Mouse (Mus musculus) WW6 (cell line): ENCODE measurements at regions not wholly inside any gene's neighbourhood (a gene's known extent, or its start where the extent isn't known, plus 50 kb on each side); places are given as distances from the start of the nearest gene placed in this dataset.

Source experiments
- DNase-seq: peaks from one replicate; pipeline ENCODE4 v3.0.0-alpha.2; 2013; ENCODE audit warnings: low read depth, low spot score

DNA sequence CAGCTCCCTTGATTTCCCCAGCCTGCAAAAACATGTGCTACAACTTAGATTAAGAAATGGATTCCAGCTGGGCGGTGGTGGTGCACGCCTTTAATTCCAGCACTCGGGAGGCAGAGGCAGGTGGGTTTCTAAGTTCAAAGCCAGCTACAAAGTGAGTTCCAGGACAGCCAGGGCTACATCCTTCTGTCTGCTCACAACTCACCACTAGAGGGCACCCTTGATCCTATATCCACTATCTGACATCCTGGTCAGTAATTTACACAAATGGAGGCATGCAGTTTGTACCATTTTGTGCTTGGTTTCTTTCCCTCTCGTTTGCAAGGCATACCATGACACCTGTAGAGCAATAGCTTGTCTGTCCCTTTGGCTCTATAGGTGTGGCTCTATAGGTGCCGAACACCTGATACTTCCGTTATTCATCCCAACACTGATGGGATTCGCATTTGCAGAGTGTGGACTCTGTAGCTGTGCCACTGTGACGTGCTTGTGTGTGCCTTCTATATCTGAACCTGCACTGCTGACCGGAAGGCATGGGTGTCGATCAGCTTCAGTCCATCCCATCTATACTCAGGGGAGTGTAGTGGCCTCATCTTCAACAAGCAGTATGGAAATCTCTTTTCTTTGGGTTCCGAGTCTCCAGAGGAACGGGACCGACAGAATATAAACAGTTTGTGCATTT is 108.4 kb upstream of the Spata13 start:
- DNase-seq: peak; percentile 39

DNA sequence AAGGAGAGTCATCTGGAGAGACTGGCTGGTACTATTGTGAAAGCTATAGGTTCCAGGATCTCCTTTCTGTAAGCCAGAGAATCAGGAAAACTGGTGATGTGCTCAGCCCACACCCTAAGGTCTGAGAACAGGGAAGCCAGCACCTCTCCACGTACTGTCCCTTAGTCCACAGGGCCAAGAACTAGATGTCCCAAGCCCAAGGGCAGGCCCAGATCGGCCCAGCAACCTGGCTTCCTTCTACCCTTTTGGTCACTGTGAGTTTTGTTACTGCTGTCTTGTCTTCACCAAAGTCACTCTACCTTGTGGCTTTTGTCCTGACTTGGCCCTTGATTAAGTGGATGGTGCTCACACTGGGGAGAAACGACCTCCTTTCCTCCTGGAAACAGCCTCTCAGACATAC is 107.8 kb upstream of the Spata13 start:
- no peak for DNase-seq

DNA sequence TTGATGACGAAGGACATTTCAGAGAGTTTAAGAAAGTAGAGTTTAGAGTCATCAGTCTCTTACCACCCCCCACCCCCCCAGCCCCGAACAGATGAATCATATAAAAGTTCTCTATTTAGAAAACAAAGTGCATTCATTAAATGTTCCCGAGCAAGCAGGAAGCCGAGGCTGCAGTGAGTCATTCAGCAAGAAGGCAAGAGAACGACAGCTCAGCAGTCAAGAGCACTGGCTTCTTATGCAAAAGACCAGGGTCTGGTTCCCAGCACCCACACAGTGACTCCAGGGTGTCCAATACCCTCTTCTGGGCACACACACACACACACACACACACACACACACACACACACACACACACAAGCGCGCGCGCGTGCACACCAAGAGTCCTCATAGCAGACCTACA is 107.0 kb upstream of the Spata13 start:
- no peak for DNase-seq

DNA sequence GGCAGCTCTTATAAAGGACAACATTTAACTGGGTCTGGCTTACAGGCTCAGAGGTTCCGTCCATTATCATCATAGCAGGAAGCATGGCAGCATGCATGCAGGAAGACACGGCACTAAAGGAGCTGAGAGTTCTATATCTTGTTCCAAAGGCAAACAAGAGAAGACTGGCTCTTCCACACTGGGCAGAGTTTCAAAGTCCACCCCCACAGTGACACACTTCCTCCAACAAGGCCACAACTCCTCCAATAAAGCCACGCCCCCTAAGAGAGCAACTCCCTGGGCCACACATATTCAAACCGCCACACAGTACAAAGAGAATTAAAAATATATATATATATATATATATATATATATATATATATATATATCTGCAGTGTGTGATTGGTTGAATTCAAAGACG is 105.8 kb upstream of the Spata13 start:
- no peak for DNase-seq

DNA sequence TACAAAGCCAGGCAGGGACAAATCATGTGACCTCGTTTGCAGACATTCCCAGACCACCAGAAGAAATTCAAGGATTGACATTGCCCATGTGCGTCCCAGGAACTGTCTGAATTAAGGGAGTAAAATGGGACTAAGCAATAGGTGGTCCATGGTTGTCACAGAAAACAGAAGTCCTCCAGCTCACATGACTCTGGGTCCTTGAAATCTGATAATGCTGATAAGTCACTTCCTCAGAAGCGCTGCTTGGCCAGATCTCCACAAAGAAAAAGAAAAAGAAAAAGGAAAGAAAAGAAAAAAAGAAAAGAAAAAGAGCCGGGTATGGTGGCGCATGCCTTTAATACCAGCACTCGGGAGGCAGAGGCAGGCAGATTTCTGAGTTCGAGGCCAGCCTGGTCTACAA is 105.3 kb upstream of the Spata13 start:
- no peak for DNase-seq

DNA sequence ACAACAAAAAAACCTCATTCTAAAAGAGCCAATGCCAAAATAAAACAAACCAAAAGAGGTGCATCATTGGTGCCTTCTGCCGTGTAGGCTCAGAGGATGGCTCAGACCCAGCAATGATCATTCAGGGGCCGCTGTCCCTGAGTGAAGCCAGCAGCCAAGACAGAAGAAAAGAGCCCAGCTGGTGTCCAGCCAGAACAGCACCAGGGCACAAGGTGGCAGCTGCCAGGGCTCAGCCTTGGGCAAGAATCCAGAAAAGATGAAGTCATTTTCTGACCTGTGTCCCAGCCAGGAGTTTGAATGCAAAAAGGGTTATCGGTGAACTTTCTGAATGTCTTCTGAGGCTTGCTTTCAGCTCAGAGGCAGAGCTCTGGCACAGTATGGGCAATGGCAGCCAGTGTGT is 104.8 kb upstream of the Spata13 start:
- no peak for DNase-seq

DNA sequence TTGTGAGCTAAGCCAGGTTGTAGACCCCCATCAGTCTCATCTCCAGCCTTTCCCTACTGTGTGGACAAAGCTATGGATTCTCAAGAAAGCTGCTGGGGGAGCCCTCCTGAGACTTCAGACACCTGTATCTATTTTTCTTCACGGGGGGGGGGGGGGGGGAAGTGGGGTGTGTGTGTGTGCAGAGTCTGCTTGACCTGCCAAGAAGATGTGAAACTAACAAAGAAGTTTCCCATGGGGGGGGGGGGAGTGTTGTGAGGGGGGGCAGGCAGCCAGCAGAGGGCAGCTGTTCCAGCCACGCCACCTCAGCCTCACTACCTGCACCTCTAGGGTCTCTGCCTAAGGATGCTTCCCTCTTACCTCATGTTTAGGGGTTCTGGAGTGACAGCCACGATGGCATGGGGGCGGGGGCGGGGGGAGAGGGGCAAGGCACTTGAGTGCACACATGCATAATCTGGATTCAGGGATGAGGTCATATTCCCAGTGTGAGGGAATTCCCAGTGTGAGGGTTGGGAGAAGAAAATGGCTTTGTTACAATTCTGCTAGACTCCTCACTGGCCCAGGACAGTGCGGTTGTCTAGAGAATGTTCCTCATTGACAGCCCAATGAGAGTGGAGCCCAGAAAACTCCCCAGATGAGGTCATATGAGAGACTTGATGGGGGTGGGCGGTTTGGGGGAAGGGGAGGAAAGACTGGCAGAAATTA is 104.0 kb upstream of the Spata13 start:
- no peak for DNase-seq

DNA sequence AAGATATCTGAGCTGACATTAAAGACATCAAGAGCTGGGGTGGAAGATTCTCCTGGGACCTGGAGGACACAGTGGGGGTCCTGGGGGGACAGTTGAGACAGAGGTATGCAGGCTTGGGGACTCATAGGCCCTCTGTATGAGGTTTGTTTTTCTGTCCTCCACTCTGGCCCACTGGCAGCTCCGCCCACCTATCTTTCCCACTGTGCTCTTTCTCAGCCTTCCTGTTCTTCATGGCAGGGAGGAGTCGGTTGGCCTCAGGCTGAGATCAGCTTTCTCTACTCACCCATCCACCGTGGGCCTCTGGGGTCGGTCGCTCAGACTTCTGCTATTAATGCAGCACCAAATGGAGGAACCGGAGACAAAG is 103.5 kb upstream of the Spata13 start:
- no peak for DNase-seq

DNA sequence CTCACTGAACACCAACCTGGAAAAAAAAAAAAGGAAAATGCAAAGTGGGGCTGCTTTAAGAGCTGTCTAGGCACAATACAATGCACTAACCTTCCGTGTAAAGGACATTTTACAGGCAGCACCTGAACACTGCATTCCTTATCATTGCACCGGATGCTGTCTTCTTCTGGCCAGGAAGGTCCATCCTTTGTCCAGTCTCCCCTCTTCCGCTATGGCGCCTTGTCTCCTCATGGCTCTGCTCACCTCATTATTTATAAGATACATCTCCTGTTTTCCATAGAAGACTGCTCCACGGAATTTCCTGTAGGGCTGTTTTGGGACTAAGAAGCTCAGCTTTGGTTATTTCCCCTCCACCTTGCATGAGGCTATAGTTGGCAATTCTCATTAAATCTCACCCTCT is 102.8 kb upstream of the Spata13 start:
- DNase-seq: no peak

DNA sequence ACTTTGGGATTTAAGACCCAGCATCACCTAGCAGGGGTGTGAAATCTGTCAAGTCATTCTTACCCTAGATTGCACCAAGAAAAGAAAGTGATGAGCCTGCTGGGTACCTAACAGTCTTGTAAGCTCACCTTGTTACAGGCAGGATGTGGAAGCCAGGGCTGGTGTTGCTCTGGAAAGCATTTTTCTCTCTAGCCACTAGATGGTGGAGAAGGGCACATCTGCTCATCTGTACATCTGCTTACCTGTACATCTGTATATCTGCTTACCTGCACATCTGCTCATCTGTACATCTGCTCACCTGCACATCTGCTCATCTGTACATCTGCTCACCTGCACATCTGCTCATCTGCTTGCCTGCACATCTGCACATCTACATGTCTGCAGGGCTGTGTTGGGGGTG is 102.0 kb upstream of the Spata13 start:
- DNase-seq: no peak

DNA sequence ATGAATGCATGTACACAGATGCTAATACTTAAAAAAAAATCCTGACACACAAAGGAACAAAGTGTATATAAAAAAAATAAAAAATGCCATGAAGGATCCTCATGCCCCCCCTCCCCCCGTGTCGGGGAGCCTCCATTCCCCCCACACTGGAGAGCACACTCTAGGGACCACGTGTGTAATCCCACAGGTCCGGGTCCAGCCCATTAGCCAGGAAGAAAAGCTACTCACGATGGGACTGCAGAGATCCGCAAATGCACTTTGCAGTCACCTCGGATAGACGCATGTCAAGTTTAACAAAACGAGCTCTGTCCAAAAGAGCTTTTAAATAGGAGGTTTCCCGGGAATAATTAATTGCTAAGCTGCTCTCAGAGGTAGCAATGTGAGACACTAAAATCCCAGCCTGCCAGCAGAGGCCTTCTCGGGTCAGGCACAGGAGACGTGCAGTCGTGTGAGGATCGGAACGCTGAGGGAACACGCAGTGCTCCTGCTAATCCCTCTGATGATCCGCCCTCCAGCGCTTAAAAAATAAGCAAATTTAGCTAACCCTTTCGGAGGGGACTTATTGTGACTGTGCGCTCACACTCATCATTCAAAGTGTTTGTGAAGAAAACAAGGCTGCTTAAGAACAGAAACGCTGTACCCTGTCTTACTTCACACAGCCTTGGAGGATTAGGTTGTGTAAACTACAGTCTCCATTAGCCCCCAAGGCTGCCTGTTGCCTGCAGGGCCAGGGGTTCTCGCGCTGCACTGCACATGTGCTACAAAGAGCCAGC is 100.2 kb upstream of the Spata13 start:
- no peak for DNase-seq

DNA sequence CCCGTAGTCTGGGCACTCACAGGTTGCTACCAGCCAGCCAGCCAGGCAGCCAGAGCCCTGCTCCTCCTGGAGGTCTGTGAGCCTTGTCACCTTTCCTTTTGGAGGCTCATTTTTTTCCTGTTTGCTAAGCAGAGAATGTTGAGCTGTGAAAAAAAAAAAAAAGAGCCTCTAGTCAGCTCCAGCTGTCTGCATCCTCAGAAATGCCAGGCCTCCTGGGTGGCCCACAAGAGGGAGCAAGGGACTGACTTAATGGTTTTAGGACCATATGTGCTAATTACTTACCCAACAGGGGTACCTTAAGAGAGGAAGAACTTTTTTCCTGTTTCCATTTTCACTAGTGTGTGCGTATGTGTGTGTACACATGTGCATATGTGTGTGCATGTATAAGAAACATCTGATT is 94.8 kb upstream of the Spata13 start:
- DNase-seq: no peak

DNA sequence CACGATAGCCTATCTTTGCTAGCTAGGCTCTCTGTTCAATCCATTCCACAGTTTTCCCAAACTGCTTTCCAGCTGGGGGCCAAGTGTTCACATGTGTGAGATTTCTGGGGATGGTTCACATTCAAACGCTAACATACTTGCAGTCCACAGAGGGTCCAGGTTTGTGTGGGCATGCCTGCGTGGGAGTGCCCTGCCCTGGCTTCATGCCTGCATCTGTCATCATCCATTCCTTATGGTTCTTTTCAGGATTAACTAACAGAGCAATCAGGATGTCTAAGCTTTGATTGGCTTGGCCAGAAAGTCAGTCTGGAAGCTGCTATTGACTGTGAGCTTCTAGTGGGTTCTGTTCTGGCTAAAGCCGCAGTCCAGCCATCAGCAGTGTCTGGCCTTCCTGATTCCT is 93.7 kb upstream of the Spata13 start:
- DNase-seq: no peak

DNA sequence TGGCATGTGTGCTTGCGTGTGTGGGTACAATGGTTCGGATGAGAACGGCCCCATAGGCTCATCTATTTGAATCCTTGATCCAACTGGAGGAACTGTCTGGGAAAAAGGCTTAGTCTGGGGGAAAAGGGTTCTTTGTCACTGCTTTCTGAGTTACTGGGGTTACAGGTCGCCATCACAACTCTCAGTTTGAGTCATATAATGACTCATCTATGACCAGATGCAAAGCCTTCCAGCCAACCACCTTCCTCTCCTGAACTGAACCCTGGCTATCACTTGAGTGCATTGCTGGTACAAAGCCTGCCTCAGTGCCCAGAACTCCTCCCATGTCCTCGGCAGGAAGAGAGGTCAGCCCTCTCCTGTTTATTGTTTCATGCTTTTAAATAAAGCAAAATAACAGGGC is 92.2 kb upstream of the Spata13 start:
- DNase-seq: no peak

DNA sequence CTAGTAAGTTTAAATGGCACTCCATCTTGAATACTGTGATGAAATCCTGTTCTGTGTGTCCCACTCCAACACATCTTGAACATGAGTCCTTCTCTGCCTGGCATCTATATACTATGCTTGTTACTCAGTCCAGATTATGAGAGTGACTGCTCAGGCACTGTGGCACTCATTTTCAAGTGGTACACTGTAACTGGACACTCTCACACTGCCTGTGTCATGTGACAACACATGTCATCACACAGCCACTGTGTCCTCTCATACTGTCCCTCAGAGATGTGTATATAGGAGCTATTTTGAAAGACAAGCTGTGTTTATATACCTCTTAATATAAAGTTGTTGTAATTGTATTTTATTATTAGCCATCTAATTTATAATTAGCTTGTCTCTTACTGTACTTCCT is 89.0 kb upstream of the Spata13 start:
- no peak for DNase-seq

DNA sequence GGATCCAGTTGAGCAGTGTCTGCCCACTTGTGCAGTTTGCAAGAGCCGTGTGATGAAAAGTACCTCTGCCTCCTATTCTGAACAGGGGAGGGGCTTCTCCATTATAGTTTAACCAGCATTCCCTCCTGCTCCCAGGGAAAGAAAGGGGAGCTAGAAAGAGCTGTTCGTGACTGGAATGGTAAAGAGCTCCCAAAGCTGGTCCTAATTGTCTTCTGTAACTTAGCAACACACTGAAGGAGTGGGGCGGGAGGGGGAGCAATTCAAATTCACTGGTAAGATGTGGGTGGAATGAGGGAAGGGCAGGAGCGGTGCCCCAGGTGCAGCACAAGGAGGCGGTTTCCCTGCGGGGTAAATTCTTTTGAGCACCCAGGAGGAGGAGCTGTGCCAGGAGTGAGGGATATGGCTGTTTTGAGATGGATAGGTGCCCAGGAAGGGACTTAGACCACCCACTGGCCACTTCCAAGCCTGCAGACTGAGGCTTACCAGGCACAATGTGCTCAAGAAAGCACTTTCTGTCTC is 79.5 kb upstream of the Spata13 start:
- no peak for DNase-seq

DNA sequence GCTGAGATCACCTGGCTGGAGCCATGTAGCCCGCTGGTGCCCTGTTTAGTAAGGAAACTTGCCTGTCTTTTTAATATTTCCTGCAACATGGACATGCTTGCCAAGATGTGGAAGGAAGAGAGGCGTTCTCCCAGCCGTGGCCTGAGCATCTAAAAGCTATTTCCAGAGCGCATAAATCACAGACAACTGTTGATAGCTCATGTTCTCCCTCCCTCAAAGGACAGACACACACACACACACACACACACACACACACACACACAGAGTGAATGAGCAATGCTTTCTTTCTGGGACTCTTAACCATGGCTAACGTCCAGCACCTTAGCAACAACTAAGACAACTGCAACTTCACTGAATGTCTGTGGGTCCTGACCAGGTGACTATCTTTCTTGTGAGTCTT is 77.3 kb upstream of the Spata13 start:
- DNase-seq: no peak

DNA sequence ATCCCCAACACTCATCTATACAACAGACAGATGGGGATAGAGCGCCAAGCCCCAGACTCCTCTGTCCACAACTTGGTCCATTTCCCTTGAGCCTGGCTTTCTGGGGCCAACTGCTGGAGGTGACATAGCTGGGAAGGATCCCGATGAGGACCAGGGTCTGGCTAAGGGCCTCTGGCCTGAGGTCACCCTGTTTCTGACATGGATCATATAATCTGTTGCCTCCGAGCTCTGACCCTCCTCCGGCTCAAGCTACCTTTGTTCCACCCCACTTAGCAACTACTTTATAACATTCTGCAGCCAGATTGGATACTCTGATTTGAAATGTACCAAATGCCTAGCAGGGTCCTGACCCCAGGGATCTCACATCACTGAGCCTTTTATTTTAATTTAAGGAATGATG is 76.8 kb upstream of the Spata13 start:
- no peak for DNase-seq

DNA sequence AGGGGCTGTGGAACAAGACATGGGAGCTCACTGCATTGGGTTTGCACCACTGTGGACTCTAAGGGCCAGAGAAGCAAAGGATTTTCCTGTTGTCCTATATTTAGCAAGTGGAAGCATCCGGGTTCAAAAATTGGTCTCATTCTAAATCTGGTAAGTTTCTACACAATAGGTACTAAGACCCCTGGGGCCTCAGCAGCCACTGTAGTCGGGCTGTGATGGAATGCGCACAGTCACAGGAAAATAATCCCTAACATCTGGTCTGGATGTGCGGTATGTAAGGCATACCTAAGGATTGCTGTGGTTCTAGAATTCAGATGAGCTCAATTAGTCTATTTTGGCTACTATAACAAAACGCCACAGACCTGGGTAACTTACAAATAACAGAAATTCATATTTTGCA is 74.4 kb upstream of the Spata13 start:
- DNase-seq: no peak

DNA sequence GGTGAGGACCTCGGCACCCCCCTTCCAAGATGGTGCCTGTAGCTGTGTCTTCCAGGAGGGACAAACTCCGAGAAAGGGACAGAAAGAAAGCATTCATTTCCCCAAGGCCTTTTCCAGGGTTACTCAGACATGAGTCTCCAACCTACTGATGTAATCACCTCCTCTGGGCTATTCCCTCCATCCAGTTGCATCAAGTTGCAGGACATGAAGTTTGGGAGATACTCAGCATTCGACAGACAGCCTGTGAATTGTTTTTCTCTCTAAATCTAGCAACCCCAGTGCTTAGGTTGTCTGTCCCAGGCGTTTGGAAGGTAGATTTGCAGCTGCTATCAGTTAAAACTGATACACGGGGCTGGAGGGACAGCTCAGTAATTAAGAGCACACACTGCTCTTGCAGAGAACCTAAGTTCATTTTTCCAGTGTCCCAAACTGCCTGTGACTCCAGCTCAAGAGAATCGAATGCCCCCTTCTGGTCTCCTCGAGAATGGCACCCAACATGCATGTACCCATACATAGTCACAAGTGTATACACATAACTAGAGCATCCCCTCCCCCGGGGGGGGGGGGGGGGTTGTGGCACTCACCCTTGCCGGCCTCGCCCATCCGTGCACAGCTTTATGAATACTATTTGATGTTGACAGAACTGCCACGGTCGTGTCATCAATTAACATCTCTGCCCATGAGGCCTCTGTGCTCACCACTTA is 73.8 kb upstream of the Spata13 start:
- DNase-seq: no peak

DNA sequence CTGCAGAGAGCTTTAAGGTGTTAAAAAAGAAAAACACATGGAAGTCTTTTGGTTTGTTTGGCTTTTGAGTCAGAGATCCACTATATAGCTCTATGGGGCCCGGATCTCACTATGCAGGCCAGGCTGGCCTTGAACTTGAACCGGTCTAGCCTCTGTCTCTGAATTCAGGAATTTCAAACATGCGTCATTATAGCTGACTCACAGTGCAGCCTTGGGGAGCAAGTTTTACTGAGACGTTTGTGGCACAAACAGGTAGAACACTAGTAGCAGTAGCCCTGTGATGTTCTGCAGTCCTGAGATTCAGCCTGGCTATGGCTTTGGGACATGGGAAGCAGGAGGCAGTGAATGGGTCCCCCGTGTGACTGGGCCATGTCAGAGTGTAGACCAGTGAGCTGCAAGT is 57.5 kb upstream of the Spata13 start:
- no peak for DNase-seq

DNA sequence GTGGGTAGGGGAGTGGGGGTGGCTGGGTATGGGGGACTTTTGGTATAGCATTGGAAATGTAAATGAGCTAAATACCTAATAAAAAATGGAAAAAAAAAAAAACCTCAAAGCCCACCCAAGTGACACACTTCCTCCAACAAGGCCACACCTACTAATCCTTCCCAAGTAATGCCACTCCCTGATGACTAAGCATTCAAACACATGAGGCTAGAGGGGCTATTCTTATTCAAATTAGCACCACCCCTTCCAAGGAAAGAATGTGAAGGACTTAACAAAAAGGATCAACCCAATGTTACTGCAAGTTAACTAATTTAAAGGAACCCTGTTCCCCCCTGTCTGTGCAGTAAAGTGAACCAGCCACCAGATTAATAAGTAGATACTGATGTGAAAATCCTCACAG is 53.7 kb upstream of the Spata13 start:
- peak; percentile 31 for DNase-seq
